Mouse (Mus musculus): Measurements from ENCODE around the gene Acap2. TPM values are rescaled to one million over a fixed set of nuclear protein-coding genes. Genes with fewer than 3 reads are reported as not detected.

The Acap2 gene
- total RNA-seq (2021) = 10 to 100 TPM in 1 of 2 experiments, 1 to 10 TPM in 1; 9.0 to 10.0 TPM
- long read RNA-seq, experiment 1, partial matches to known transcripts = 0 of 2 reads
- long read RNA-seq, experiment 1, other reads (novel, unspliced or antisense) = 1 of 2 reads
- long read RNA-seq, experiment 2, partial matches to known transcripts = 0 of 1 reads
- long read RNA-seq, experiment 2, other reads (novel, unspliced or antisense) = 1 of 1 reads

GRCm38 (mm10) chr16:31200790-31201567, at the start of gene Acap2:
TSS of gene Acap2 (minus strand) at chr16:31201245.
- intact Hi-C loops (cut with DNase I) = loop anchor here (5.0 kb wide), 1 partner anchor 151 kb away; no protein-coding TSS in a partner anchor
- peak; percentile 96 to 97 for DNase-seq

DNA sequence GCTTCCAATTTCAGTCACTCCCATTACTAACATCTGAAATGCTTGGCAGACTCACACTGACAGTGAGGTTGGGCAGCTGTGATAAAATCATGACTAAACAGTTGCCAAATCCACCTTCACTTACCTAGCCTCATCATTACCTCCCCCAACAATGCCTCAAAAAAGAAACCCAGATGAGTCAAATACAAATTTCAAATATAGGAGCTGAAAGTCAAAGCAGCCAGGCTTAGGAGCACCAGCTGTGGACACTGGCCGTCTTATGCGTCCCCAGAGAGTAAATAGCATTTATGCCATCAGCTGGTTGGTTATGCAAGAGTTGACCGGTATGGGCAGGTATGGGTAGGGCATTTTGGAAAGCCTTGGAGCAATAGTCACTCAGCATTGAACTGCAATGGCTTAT, 48.4 kb upstream of the Acap2 start:
- DNase-seq = no peak
- intact Hi-C loops (cut with DNase I) = no loop called here

GRCm38 (mm10) chr16:31248717-31249116, 47.7 kb upstream of the Acap2 start:
- intact Hi-C loops (cut with DNase I) = no loop called here

DNA sequence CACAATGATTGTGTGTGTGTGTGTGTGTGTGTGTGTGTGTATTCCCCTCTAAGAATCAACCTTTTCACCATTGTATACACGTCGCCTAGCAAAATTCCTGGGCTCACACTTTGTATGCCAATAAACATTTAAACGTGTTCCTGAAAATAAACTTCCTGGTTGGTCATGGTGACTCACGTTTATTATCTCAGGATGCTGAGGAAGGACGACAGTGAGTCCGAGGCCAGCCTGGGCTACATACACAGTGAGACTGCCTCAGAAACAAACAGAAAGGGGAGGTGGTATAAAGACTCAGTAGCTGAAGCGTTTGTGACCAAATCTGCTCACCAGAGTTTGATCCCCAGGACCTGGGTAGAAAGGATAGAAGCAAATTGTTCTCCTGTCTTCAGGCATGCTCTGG, 46.4 kb upstream of the Acap2 start:
- intact Hi-C loops (cut with DNase I) = no loop called here
- no peak for DNase-seq

More at GRCm38 (mm10) chr16:31248717-31249116, 47.7 kb upstream of the Acap2 start:
- DNase-seq = no peak

GRCm38 (mm10) chr16:31244053-31244452, 43.0 kb upstream of the Acap2 start:
- intact Hi-C loops (cut with DNase I) = loop anchor here (5.0 kb wide), 1 partner anchor 108 kb away; no protein-coding TSS in a partner anchor

GRCm38 (mm10) chr16:31241433-31241832, 40.4 kb upstream of the Acap2 start:
- no peak for DNase-seq
- intact Hi-C loops (cut with DNase I) = loop anchor here (5.0 kb wide), 1 partner anchor 111 kb away; no protein-coding TSS in a partner anchor

More at GRCm38 (mm10) chr16:31244053-31244452, 43.0 kb upstream of the Acap2 start:
- no peak for DNase-seq

DNA sequence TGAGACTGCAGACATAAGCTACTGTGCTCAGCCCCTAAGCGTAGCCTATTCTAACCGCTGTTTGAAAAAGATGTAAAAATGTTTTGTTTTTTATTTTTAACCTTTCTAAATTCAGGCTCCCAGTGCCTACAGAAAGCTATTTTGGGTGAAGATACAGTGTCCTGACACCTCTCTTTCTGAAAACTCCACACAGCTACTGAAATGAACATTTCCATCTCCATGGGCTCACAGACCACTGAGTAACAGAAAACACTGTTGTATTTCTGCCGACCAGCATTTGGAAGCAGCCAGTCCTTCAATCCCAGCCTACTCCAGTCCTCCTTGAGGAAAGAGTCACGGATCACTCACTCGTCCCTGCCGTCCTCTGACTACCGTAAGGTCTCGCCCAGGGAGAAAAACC, 39.5 kb upstream of the Acap2 start:
- DNase-seq = no peak
- intact Hi-C loops (cut with DNase I) = loop anchor here (5.0 kb wide), 1 partner anchor 112 kb away; no protein-coding TSS in a partner anchor

- intact Hi-C loops (cut with DNase I) = no loop called here
- no peak for DNase-seq
Measured at GRCm38 (mm10) chr16:31238281-31238680, 37.2 kb upstream of the Acap2 start.

- intact Hi-C loops (cut with DNase I) = no loop called here
- DNase-seq = no peak
Measured at GRCm38 (mm10) chr16:31235457-31236310, 34.6 kb upstream of the Acap2 start.

GRCm38 (mm10) chr16:31234808-31235456, 33.9 kb upstream of the Acap2 start:
- intact Hi-C loops (cut with DNase I) = no loop called here
- DNase-seq = no peak

DNA sequence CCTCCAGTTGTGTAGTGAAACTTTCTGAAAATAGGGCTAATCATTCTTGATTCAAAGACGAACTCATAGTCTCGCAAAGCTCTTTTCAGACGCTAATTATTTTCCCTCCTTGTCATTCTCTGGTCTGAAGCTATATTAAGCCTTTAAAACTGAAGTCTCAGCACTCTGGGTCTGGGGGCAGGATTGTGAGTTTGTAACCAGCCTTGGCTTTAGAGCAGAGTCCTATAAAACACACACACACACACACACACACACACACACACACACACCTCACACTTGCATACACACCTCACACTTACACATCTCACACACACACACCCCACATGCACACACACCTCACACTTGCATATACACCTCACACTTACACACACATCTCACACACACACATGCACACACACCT, 33.3 kb upstream of the Acap2 start:
- intact Hi-C loops (cut with DNase I) = no loop called here
- DNase-seq = no peak

GRCm38 (mm10) chr16:31233541-31234339, 32.7 kb upstream of the Acap2 start:
- DNase-seq = peak; percentile 64 to 80
- intact Hi-C loops (cut with DNase I) = no loop called here

GRCm38 (mm10) chr16:31233167-31233498, 32.1 kb upstream of the Acap2 start:
- intact Hi-C loops (cut with DNase I) = no loop called here
- no peak for DNase-seq

DNA sequence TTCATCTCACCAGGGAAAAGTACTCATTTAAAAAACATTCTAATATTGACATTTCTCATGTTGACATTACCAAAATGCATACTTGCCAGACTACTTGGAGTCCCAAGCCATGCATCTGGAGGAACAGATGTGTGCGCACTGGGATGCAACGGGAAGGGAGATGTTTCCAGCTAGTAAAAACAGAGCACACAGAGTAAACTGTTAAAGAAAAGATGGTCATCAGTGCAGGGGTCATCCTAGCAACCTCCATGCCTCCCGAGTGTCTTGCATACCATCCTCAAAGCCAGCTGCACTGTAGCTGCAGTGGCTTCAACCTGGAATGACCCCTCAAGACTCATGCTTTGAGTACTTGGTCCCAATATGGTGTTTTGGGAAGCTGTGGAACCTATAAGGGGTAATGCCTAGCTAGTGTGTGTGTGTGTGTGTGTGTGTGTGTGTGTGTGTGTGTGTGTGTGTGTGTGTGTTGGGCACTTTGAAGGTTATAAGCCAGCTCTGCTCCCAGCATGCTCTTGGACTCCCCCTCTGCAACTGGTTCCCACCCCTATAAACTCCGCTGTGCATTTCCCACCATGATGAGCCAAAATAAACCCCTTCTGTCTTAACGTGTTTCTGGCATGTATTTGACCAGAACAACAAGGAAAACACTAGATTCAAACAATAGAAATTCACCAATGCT, 31.6 kb upstream of the Acap2 start:
- intact Hi-C loops (cut with DNase I) = no loop called here
- no peak for DNase-seq

DNA sequence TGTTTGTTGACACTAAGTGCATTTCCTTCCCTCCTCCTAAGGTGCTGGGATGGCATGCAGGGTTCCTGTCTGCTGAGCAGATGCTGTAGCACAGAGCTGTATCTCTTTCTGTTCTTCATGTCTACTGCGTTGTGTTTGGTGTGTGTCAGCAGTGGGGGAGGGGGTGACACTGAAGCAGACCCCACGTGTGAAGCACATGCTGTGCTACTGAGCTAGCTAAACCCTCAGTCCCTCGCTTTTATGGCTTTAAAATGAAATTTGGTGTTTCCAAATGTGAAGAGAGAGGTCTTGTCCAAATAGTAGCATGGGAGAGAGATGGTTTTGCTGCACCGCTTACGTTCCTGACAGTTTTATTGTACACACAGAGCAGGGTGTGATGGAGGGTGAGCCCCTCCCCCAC, 30.5 kb upstream of the Acap2 start:
- no peak for DNase-seq
- intact Hi-C loops (cut with DNase I) = no loop called here

DNA sequence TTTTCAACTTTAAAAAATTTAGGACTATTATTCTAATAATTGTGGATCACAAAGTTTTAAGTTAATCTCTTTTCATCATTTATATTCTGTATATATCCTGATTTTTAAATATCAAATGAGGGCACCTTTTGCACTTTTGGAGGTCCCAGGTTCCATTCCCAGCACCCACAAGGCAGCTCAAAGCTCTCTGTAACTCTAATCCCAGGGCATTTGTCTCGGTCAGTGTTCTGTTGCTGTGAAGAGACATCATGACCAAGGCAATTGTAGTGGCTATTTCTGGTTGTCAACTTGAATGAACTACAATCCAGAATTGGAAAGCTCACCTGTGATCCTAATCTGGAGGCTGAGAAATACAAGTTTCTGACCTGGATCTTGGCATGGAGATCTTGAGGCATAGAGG, 26.7 kb upstream of the Acap2 start:
- intact Hi-C loops (cut with DNase I) = no loop called here
- no peak for DNase-seq

GRCm38 (mm10) chr16:31215271-31215670, 14.2 kb upstream of the Acap2 start:
- no peak for DNase-seq
- intact Hi-C loops (cut with DNase I) = no loop called here

- no peak for DNase-seq
Measured at GRCm38 (mm10) chr16:31213463-31213862, 12.4 kb upstream of the Acap2 start.

DNA sequence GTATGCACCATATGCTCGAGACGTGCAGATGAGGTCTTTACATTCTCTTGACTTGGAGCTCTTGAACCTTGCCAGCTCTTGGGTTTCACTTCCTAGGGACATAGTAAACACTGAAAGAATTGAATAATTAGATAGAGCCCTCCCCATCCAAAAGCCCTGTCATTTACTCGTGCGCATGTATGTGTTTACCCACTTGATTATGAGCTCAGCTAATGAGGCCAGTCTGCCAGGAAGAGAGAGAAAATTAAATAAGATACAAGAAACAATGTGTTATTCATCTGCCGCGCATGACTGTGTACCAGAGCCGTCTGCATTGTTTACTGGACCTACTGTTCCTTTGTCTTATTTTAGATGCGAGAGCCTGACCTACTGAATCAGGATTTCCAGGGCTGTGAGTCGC, 10.5 kb upstream of the Acap2 start:
- no peak for DNase-seq
- intact Hi-C loops (cut with DNase I) = no loop called here

More at GRCm38 (mm10) chr16:31213463-31213862, 12.4 kb upstream of the Acap2 start:
- intact Hi-C loops (cut with DNase I) = no loop called here
